Mouse (Mus musculus): ENCODE results near the gene Gm13276. TPM values are rescaled to one million over a fixed set of nuclear protein-coding genes. Genes with fewer than 3 reads are reported as not detected.
"Not testable (repeated sequence)": the region's sequence is repeated elsewhere in the genome, so short reads cannot be mapped to it uniquely, and the experiment has no call there.

Gm13276 gene
- polyA plus RNA-seq, 1 experiment from 2014 or later: not detected

- H3K27me3 ChIP-seq; H3K4me2 ChIP-seq; H3K27ac ChIP-seq (replicated peaks); H3K9ac ChIP-seq; H3K36me3 ChIP-seq (replicated peaks); H3K4me3 ChIP-seq (replicated peaks); H3K9me3 ChIP-seq (replicated peaks); H3K4me1 ChIP-seq (replicated peaks); ATAC-seq (ENCODE audit: insufficient read depth): not testable (repeated sequence)
These were observed 41.6 kb downstream of the Gm13276 start, which contains the start of gene Ifna6 for GRCm38 (mm10) chr4:88827116-88827515. Gene Ifna6, plus strand, starts transcription at chr4:88827416.

DNA sequence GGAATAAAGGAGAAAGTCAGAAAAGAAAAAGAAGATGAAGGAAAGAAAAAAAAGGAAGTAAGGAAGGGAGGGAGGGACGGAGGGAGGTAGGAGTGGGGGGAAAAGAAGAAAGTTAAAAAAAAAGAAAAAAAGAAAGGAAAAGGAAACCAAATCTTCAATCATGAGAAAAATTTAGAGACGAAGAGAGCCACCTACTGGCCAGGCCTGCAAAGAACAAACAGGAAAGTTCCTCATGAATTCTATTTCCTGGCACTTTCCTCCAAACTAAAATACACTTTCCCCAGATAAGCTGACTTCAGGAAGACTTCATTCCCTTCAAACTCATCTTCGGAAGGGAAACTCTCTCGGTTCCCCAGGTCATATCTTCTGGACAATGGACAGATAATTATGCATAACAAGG lies 45.0 kb downstream of the Gm13276 start:
- H3K4me2 ChIP-seq: no peak overlapping the region
- no peaks in the 10 kb centered on the region for H3K36me3 ChIP-seq (replicated peaks)
- no peaks in the 10 kb centered on the region for H3K27me3 ChIP-seq
- no peaks in the 10 kb centered on the region for H3K4me1 ChIP-seq (replicated peaks)
- H3K9me3 ChIP-seq (replicated peaks): no peaks in the 10 kb centered on the region
- no peak for ATAC-seq (ENCODE audit: insufficient read depth)
- 11% methylated on average over 4 of the region's 4 CpGs for WGBS (ENCODE audit: insufficient replicate concordance)
- no peak overlapping the region for H3K27ac ChIP-seq (replicated peaks)
- no peak overlapping the region for H3K4me3 ChIP-seq (replicated peaks)
- no peak overlapping the region for H3K9ac ChIP-seq

- not testable (repeated sequence) for H3K4me2 ChIP-seq; H3K27ac ChIP-seq (replicated peaks); H3K9me3 ChIP-seq (replicated peaks); H3K4me3 ChIP-seq (replicated peaks); H3K4me1 ChIP-seq (replicated peaks); ATAC-seq (ENCODE audit: insufficient read depth); H3K36me3 ChIP-seq (replicated peaks); H3K27me3 ChIP-seq; H3K9ac ChIP-seq
- 57% methylated on average over 1 of the region's 1 CpGs for WGBS (ENCODE audit: insufficient replicate concordance)
These were observed 49.7 kb downstream of the Gm13276 start, which contains the start of gene Ifna5 for GRCm38 (mm10) chr4:88835225-88835624. Gene Ifna5, plus strand, starts transcription at chr4:88835525.

Other genes with a start within 250 kb of the Gm13276 start
- gene Ifna15, start 227.5 kb upstream of the Gm13276 start, polyA plus RNA-seq (2015; fragmentation: Nextera tagmentation; extraction: Ambion mirVana): not detected in 2 replicates
- not detected in 2 replicates for gene Ifna14, start 213.9 kb upstream of the Gm13276 start, polyA plus RNA-seq (2015; fragmentation: Nextera tagmentation; extraction: Ambion mirVana)
- not detected in 2 replicates for gene Ifna9, start 193.3 kb upstream of the Gm13276 start, polyA plus RNA-seq (2015; fragmentation: Nextera tagmentation; extraction: Ambion mirVana)
- gene Ifna12, start 182.3 kb upstream of the Gm13276 start, polyA plus RNA-seq (2015; fragmentation: Nextera tagmentation; extraction: Ambion mirVana): not detected in 2 replicates
- not detected in 2 replicates for gene C87499, start 151.3 kb upstream of the Gm13276 start, polyA plus RNA-seq (2015; fragmentation: Nextera tagmentation; extraction: Ambion mirVana)
- gene Ifna13, start 141.2 kb upstream of the Gm13276 start, polyA plus RNA-seq (2015; fragmentation: Nextera tagmentation; extraction: Ambion mirVana): not detected in 2 replicates
- gene Ifna16, start 108.8 kb upstream of the Gm13276 start, polyA plus RNA-seq (2015; fragmentation: Nextera tagmentation; extraction: Ambion mirVana): not detected in 2 replicates
- not detected in 2 replicates for gene Ifna2, start 101.8 kb upstream of the Gm13276 start, polyA plus RNA-seq (2015; fragmentation: Nextera tagmentation; extraction: Ambion mirVana)
- not detected in 2 replicates for gene Ifnab, start 94.3 kb upstream of the Gm13276 start, polyA plus RNA-seq (2015; fragmentation: Nextera tagmentation; extraction: Ambion mirVana)
- 0.20 and 0.51 TPM in 2 replicates for gene Gm26566, start 63.9 kb upstream of the Gm13276 start, polyA plus RNA-seq (2015; fragmentation: Nextera tagmentation; extraction: Ambion mirVana)
- gene Klhl9, start 63.2 kb upstream of the Gm13276 start, polyA plus RNA-seq (2015; fragmentation: Nextera tagmentation; extraction: Ambion mirVana): 22.3 and 22.6 TPM in 2 replicates
- gene Gm13271, start 30.8 kb upstream of the Gm13276 start, polyA plus RNA-seq (2015; fragmentation: Nextera tagmentation; extraction: Ambion mirVana): not detected in 2 replicates
- gene Gm13283, start 25.6 kb upstream of the Gm13276 start, polyA plus RNA-seq (2015; fragmentation: Nextera tagmentation; extraction: Ambion mirVana): not detected in 2 replicates
- gene Gm13290, start 11.9 kb upstream of the Gm13276 start, polyA plus RNA-seq (2015; fragmentation: Nextera tagmentation; extraction: Ambion mirVana): not detected in 2 replicates
- not detected in 2 replicates for gene Gm13289, start 8.8 kb upstream of the Gm13276 start, polyA plus RNA-seq (2015; fragmentation: Nextera tagmentation; extraction: Ambion mirVana)
- not detected in 2 replicates for gene Gm13272, start 5.9 kb upstream of the Gm13276 start, polyA plus RNA-seq (2015; fragmentation: Nextera tagmentation; extraction: Ambion mirVana)
- not detected in 2 replicates for gene Ifnz, start 3.6 kb upstream of the Gm13276 start, polyA plus RNA-seq (2015; fragmentation: Nextera tagmentation; extraction: Ambion mirVana)
- not detected in 2 replicates for gene Gm13277, start 2.9 kb downstream of the Gm13276 start, polyA plus RNA-seq (2015; fragmentation: Nextera tagmentation; extraction: Ambion mirVana)
- gene Gm13278, start 5.8 kb downstream of the Gm13276 start, polyA plus RNA-seq (2015; fragmentation: Nextera tagmentation; extraction: Ambion mirVana): not detected in 2 replicates
- gene Gm13275, start 8.8 kb downstream of the Gm13276 start, polyA plus RNA-seq (2015; fragmentation: Nextera tagmentation; extraction: Ambion mirVana): not detected in 2 replicates
- gene Gm13279, start 11.7 kb downstream of the Gm13276 start, polyA plus RNA-seq (2015; fragmentation: Nextera tagmentation; extraction: Ambion mirVana): not detected in 2 replicates
- gene Gm13285, start 14.0 kb downstream of the Gm13276 start, polyA plus RNA-seq (2015; fragmentation: Nextera tagmentation; extraction: Ambion mirVana): 0.20 TPM in 1 of 2 replicates, not detected in the other
- not detected in 2 replicates for gene Gm13287, start 17.5 kb downstream of the Gm13276 start, polyA plus RNA-seq (2015; fragmentation: Nextera tagmentation; extraction: Ambion mirVana)
- not detected in 2 replicates for gene Gm13288, start 19.8 kb downstream of the Gm13276 start, polyA plus RNA-seq (2015; fragmentation: Nextera tagmentation; extraction: Ambion mirVana)
- gene Ifna7, start 30.5 kb downstream of the Gm13276 start, polyA plus RNA-seq (2015; fragmentation: Nextera tagmentation; extraction: Ambion mirVana): not detected in 2 replicates
- not detected in 2 replicates for gene Ifna11, start 34.2 kb downstream of the Gm13276 start, polyA plus RNA-seq (2015; fragmentation: Nextera tagmentation; extraction: Ambion mirVana)
- not detected in 2 replicates for gene Ifna6, start 41.7 kb downstream of the Gm13276 start, polyA plus RNA-seq (2015; fragmentation: Nextera tagmentation; extraction: Ambion mirVana)
- gene Ifna5, start 49.8 kb downstream of the Gm13276 start, polyA plus RNA-seq (2015; fragmentation: Nextera tagmentation; extraction: Ambion mirVana): not detected in 2 replicates
- not detected in 2 replicates for gene Ifna4, start 56.2 kb downstream of the Gm13276 start, polyA plus RNA-seq (2015; fragmentation: Nextera tagmentation; extraction: Ambion mirVana)
- not detected in 2 replicates for gene Ifna1, start 64.4 kb downstream of the Gm13276 start, polyA plus RNA-seq (2015; fragmentation: Nextera tagmentation; extraction: Ambion mirVana)
- not detected in 2 replicates for gene Ifne, start 94.5 kb downstream of the Gm13276 start, polyA plus RNA-seq (2015; fragmentation: Nextera tagmentation; extraction: Ambion mirVana)

Data from liver, embryonic 15.5 days (tissue).